Mouse (Mus musculus) liver, embryonic 15.5 days (tissue): ENCODE measurements around the gene Trmt10a. TPM values are rescaled to one million over a fixed set of nuclear protein-coding genes. Genes with fewer than 3 reads are reported as not detected.

Experiments used
- ATAC-seq: fragments of 200-750 bp; cut with Nextera tagmentation; 2 replicates; pipeline ENCODE4 v1.8.0; 2017; ENCODE audit warnings: moderate number of reproducible peaks, mild to moderate bottlenecking, moderate library complexity; ENCODE audit not compliant: insufficient read depth
- H3K27ac ChIP-seq: fragments of 300-500 bp; sonication (generic); replicated peaks from 2 replicates; pipeline ENCODE4 v1.5.1; 2015; ENCODE audit warnings: mild to moderate bottlenecking, inconsistent platforms
- H3K27me3 ChIP-seq: fragments of 300-500 bp; sonication (generic); 2 replicates; pipeline ENCODE4 v1.6.1; 2015; ENCODE audit warnings: mild to moderate bottlenecking, inconsistent platforms
- H3K36me3 ChIP-seq: fragments of 300-500 bp; sonication (generic); replicated peaks from 2 replicates; pipeline ENCODE4 v1.6.1; 2015; ENCODE audit warnings: moderate library complexity, mild to moderate bottlenecking, inconsistent platforms
- H3K4me1 ChIP-seq: fragments of 300-500 bp; sonication (generic); replicated peaks from 2 replicates; pipeline ENCODE4 v1.6.1; 2015; ENCODE audit warnings: inconsistent platforms
- H3K4me2 ChIP-seq: fragments of 300-500 bp; sonication (generic); 2 replicates; pipeline ENCODE4 v1.6.1; 2015; ENCODE audit warnings: moderate library complexity, mild to moderate bottlenecking, inconsistent platforms
- H3K4me3 ChIP-seq: fragments of 300-500 bp; sonication (generic); replicated peaks from 2 replicates; pipeline ENCODE4 v1.5.1; 2015; ENCODE audit warnings: mild to moderate bottlenecking, inconsistent platforms
- H3K9ac ChIP-seq: fragments of 300-500 bp; sonication (generic); 2 replicates; pipeline ENCODE4 v1.6.1; 2015; ENCODE audit warnings: moderate library complexity, mild to moderate bottlenecking, inconsistent platforms
- H3K9me3 ChIP-seq: fragments of 300-500 bp; sonication (generic); replicated peaks from 2 replicates; pipeline ENCODE4 v1.6.1; 2016; ENCODE audit warnings: inconsistent platforms
- WGBS: fragments of 180-500 bp; shearing (Covaris S2); methylation state at CpG from one replicate; pipeline ENCODE4 v1.1.7; 2015; ENCODE audit warnings: mixed read lengths; ENCODE audit not compliant: insufficient replicate concordance; 5-methylcytosine and 5-hydroxymethylcytosine counted together
- polyA plus RNA-seq: library from polyadenylated mRNA; unstranded; fragments of >200 nt; fragmentation: Nextera tagmentation; extraction: Ambion mirVana; gene quantifications from 2 replicates; pipeline ENCODE4 v1.2.1, GENCODE M21; 2015

Trmt10a gene
- polyA plus RNA-seq, result 2.7 and 4.8 TPM in 2 replicates

- Histone ChIP-seq H3K36me3 (no peaks in the 10 kb centered on the region), H3K27me3 (no peaks in the 10 kb centered on the region), H3K4me3 (peak within 1 kb of the TSS; percentile 88), H3K4me1 (peaks cover 6% of the 10 kb centered on the region), H3K4me2 (peak within 1 kb of the TSS; percentile 91), H3K9me3 (no peaks in the 10 kb centered on the region), H3K9ac (peak within 1 kb of the TSS; percentile 77), H3K27ac (peak within 1 kb of the TSS; percentile 99)
- ATAC-seq, result peak; percentile 93
- WGBS, result under 1% methylated on average over 70 of the region's 70 CpGs
These were observed at the start of gene Trmt10a for GRCm38 (mm10) chr3:138143315-138144059. Gene Trmt10a, plus strand, starts transcription at chr3:138143448.

DNA sequence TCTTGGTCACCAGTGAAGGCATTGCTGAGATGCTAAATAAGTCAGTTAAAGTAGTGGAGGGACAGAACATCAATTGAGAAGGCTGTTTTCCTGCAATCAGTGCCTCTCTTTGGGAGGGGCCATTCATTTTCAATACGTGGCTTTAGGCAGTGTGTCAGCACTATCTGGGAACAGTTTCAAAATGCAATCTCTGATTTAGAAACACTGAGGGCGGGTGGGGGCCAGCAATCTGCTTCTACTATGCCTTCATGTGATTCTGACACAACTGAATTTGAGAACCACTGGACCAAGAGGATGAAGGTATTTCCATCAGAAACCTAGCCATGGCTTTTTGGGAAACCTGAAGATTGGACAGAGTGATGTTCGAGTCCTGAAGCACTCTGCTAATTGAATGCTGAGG, 47.9 kb upstream of the Trmt10a start:
- no peak overlapping the region for H3K4me2 ChIP-seq
- H3K9ac ChIP-seq, result no peak overlapping the region
- WGBS, result 39% methylated on average over 3 of the region's 3 CpGs
- H3K27ac ChIP-seq, result no peak overlapping the region
- ATAC-seq, result no peak
- H3K9me3 ChIP-seq, result no peaks in the 10 kb centered on the region
- H3K27me3 ChIP-seq, result no peaks in the 10 kb centered on the region
- H3K4me1 ChIP-seq, result no peaks in the 10 kb centered on the region
- 0 out of 2 replicates have a peak, but pooled peaks cover 5% of the 10 kb centered on the region for H3K36me3 ChIP-seq
- H3K4me3 ChIP-seq, result no peak overlapping the region

- H3K36me3 ChIP-seq, result 0 out of 2 replicates have a peak, but pooled peaks cover 5% of the 10 kb centered on the region
- H3K27me3 ChIP-seq, result no peaks in the 10 kb centered on the region
- H3K4me2 ChIP-seq, result no peak overlapping the region
- H3K4me1 ChIP-seq, result no peaks in the 10 kb centered on the region
- 66% methylated on average over 10 of the region's 10 CpGs for WGBS
- H3K9me3 ChIP-seq, result no peaks in the 10 kb centered on the region
- H3K9ac ChIP-seq, result no peak overlapping the region
- no peak overlapping the region for H3K4me3 ChIP-seq
- no peak for ATAC-seq
- H3K27ac ChIP-seq, result no peak overlapping the region
These were observed 47.5 kb upstream of the Trmt10a start for GRCm38 (mm10) chr3:138095718-138096117.

GRCm38 (mm10) chr3:138096263-138097028, 46.8 kb upstream of the Trmt10a start:
- Histone ChIP-seq H3K27me3 (no peaks in the 10 kb centered on the region), H3K9me3 (no peaks in the 10 kb centered on the region), H3K27ac (no peak overlapping the region), H3K9ac (no peak overlapping the region), H3K36me3 (0 out of 2 replicates have a peak, but pooled peaks cover 5% of the 10 kb centered on the region), H3K4me3 (no peak overlapping the region), H3K4me1 (no peaks in the 10 kb centered on the region), H3K4me2 (no peak overlapping the region)
- WGBS, result 65% methylated on average over 19 of the region's 19 CpGs
- ATAC-seq, result no peak

- 50% methylated on average over 1 of the region's 1 CpGs for WGBS
- Histone ChIP-seq H3K27me3 (no peaks in the 10 kb centered on the region), H3K36me3 (0 out of 2 replicates have a peak, but pooled peaks cover 5% of the 10 kb centered on the region), H3K9ac (no peak overlapping the region), H3K4me2 (no peak overlapping the region), H3K9me3 (no peaks in the 10 kb centered on the region), H3K4me1 (no peaks in the 10 kb centered on the region), H3K27ac (no peak overlapping the region), H3K4me3 (no peak overlapping the region)
- ATAC-seq, result no peak
These were observed 45.5 kb upstream of the Trmt10a start for GRCm38 (mm10) chr3:138097718-138098117.

DNA sequence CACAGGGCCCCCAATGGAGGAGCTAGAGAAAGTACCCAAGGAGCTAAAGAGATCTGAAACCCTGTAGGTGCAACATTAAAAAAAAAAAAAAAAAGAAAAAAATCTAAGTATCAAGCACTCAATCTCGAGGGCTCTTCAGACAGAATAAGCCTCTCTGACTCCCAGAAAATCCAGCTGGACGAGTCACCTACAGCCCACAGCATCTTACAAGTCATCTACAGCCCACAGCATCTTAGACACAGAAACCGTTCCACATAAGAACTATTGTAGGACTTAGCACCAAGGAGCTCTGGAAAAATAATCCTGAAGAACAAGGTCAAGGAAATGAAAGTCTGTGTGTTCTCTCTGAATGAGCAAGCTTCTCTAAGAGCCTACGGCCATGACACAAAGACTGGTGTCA, 41.3 kb upstream of the Trmt10a start:
- Histone ChIP-seq H3K9me3 (no peaks in the 10 kb centered on the region), H3K4me1 (no peaks in the 10 kb centered on the region), H3K27ac (no peak overlapping the region), H3K27me3 (no peaks in the 10 kb centered on the region), H3K9ac (no peak overlapping the region), H3K36me3 (no peaks in the 10 kb centered on the region), H3K4me3 (no peak overlapping the region), H3K4me2 (no peak overlapping the region)
- ATAC-seq, result no peak
- 68% methylated on average over 4 of the region's 4 CpGs for WGBS

DNA sequence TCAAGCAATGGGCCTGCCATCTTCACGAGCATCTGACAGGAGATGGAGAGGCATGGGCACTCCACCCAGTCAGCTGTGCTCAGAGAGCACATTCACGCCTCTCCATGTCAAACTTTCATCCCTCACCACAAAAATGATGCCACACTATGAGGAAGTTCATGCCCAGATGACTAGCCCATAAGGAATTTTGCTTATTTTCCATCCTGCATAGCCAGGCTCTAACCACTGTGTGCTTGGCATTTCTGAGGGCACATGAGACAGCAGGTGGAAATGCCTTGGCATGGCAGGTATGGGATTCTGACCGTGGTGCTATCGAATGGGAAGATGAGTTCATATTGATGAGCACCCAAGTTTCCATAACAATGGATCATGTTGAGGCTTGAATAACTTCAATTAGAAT, 39.6 kb upstream of the Trmt10a start:
- WGBS, result 65% methylated on average over 4 of the region's 4 CpGs
- ATAC-seq, result no peak
- Histone ChIP-seq H3K36me3 (no peaks in the 10 kb centered on the region), H3K4me3 (no peak overlapping the region), H3K27me3 (no peaks in the 10 kb centered on the region), H3K27ac (no peak overlapping the region), H3K4me2 (no peak overlapping the region), H3K9ac (no peak overlapping the region), H3K4me1 (no peaks in the 10 kb centered on the region), H3K9me3 (no peaks in the 10 kb centered on the region)

DNA sequence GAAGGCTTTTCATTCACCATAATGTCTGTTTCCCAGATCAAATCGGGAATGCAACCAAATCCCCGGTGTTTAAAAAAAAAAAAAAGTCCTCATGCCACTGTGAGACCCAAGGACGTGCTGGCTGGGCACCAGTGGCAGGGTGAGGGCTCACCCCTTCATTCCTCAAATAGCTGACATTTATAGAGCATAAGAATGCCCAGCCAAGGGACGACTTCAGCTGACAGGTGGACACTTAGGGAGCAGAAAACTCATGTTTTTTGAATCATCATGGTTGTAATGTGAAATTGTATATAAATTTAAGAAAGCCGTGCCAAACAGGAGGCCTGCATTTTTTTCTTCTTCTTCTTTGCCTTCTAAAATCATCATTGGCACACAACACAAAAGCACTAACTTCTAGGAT, 38.2 kb upstream of the Trmt10a start:
- no peaks in the 10 kb centered on the region for H3K36me3 ChIP-seq
- no peaks in the 10 kb centered on the region for H3K9me3 ChIP-seq
- no peak overlapping the region for H3K27ac ChIP-seq
- 57% methylated on average over 5 of the region's 5 CpGs for WGBS
- no peak overlapping the region for H3K9ac ChIP-seq
- no peak overlapping the region for H3K4me3 ChIP-seq
- H3K4me1 ChIP-seq, result no peaks in the 10 kb centered on the region
- no peak for ATAC-seq
- no peak overlapping the region for H3K4me2 ChIP-seq
- no peaks in the 10 kb centered on the region for H3K27me3 ChIP-seq

GRCm38 (mm10) chr3:138106887-138107286, 36.4 kb upstream of the Trmt10a start:
- ATAC-seq, result no peak
- Histone ChIP-seq H3K4me1 (no peaks in the 10 kb centered on the region), H3K27me3 (no peaks in the 10 kb centered on the region), H3K9me3 (no peaks in the 10 kb centered on the region), H3K4me3 (no peak overlapping the region), H3K9ac (no peak overlapping the region), H3K36me3 (no peaks in the 10 kb centered on the region), H3K4me2 (no peak overlapping the region), H3K27ac (no peak overlapping the region)
- WGBS, result 77% methylated on average over 10 of the region's 10 CpGs

GRCm38 (mm10) chr3:138110910-138111782, 32.1 kb upstream of the Trmt10a start:
- H3K4me3 ChIP-seq, result no peak overlapping the region
- no peak overlapping the region for H3K9ac ChIP-seq
- peak; percentile 44 for ATAC-seq
- H3K27me3 ChIP-seq, result no peaks in the 10 kb centered on the region
- no peak overlapping the region for H3K4me2 ChIP-seq
- H3K9me3 ChIP-seq, result no peaks in the 10 kb centered on the region
- 0 out of 2 replicates have a peak, but pooled peaks cover 11% of the 10 kb centered on the region for H3K36me3 ChIP-seq
- no peak overlapping the region for H3K27ac ChIP-seq
- WGBS, result 69% methylated on average over 19 of the region's 19 CpGs
- H3K4me1 ChIP-seq, result no peaks in the 10 kb centered on the region
